Mouse (Mus musculus): ENCODE measurements around the gene Nanog. TPM values are rescaled to one million over a fixed set of nuclear protein-coding genes. Genes with fewer than 3 reads are reported as not detected.
A peak's percentile ranks its signal among the peaks of the same experiment; 100 is the strongest.
"Not testable (repeated sequence)": the region's sequence is repeated elsewhere in the genome, so short reads cannot be mapped to it uniquely, and the experiment has no call there.

The Nanog gene
- polyA plus RNA-seq, 1 experiment from 2014 or later = 0.13 TPM

DNA sequence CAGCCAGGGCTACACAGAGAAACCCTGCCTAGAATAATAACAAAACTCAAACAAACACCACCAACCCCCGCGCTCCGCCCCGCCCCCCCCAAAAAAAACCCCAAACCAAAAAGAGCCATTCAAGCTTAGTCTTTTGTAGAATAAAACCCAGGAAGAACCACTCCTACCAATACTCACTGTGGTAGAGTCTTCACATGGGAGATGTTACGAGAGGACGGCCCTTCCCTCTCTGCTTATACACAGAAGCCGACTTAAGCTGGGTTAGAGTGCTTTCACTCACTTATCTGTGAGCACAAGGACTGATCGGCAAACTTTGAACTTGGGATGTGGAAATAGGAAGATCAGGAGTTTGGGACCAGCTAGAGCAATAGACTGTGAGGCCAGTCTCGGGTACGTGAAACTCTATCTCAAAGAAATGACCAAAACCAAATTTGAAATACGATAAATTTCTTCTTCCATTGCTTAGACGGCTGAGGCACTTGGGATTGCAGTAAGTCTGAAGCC is 900 bp upstream of the Nanog start:
- Histone ChIP-seq H3K9ac (replicated peaks; ENCODE audit: low read length) (no peak overlapping the region), H3K9me3 (replicated peaks; ENCODE audit: control insufficient read depth, low read length) (no peaks in the 10 kb centered on the region), H3K27ac (replicated peaks; ENCODE audit: low read depth, low read length) (no peak overlapping the region), H3K4me1 (ENCODE audit: control insufficient read depth, insufficient read depth, low read length) (no peaks in the 10 kb centered on the region), H3K4me2 (ENCODE audit: low read depth, low read length) (no peak overlapping the region), H3K4me3 (ENCODE audit: low read depth, low read length) (no peak overlapping the region), H3K27me3 (ENCODE audit: control insufficient read depth, insufficient read depth, low read length) (peaks cover 3% of the 10 kb centered on the region; the same call in 1 of the 2 replicates), H3K36me3 (replicated peaks; ENCODE audit: control insufficient read depth, insufficient read depth, low read depth, low read length) (no peaks in the 10 kb centered on the region)
- 67% methylated on average over 12 of the region's 12 CpGs for WGBS
- no peak for ATAC-seq (replicated peaks; ENCODE audit: insufficient number of reproducible peaks, low FRiP score, low TSS enrichment, low read depth)
- DNase-seq (ENCODE audit: low spot score) = no peak

DNA sequence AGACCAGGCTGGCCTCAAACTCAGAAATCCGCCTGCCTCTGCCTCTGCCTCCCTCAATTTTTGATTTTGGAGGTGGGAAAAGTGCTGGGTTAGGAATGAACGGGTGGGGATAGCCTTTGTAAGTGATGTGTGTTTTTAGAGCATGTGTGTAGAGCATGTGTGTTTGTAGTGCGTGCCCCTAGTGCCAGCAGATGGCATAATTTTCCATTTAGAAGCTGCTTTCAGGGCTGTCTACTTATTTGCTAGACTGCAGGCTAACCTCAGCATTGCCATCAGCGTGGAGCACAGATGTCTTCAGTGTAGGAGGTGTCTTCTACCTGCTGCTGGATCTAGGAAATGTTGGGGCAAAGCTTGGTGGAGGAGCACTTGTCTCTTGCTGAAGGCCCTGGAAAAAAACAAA is 1.5 kb downstream of the Nanog start:
- ATAC-seq (replicated peaks; ENCODE audit: insufficient number of reproducible peaks, low FRiP score, low TSS enrichment, low read depth) (no peak), DNase-seq (ENCODE audit: low spot score) (no peak)
- Histone ChIP-seq H3K9me3 (replicated peaks; ENCODE audit: control insufficient read depth, low read length) (no peaks in the 10 kb centered on the region), H3K4me2 (ENCODE audit: low read depth, low read length) (no peak overlapping the region), H3K27ac (replicated peaks; ENCODE audit: low read depth, low read length) (no peak overlapping the region), H3K36me3 (replicated peaks; ENCODE audit: control insufficient read depth, insufficient read depth, low read depth, low read length) (no peaks in the 10 kb centered on the region), H3K4me3 (ENCODE audit: low read depth, low read length) (no peak overlapping the region), H3K9ac (replicated peaks; ENCODE audit: low read length) (no peak overlapping the region), H3K4me1 (ENCODE audit: control insufficient read depth, insufficient read depth, low read length) (no peaks in the 10 kb centered on the region), H3K27me3 (ENCODE audit: control insufficient read depth, insufficient read depth, low read length) (peaks cover 3% of the 10 kb centered on the region; the same call in 1 of the 2 replicates)
- 74% methylated on average over 4 of the region's 4 CpGs for WGBS

DNA sequence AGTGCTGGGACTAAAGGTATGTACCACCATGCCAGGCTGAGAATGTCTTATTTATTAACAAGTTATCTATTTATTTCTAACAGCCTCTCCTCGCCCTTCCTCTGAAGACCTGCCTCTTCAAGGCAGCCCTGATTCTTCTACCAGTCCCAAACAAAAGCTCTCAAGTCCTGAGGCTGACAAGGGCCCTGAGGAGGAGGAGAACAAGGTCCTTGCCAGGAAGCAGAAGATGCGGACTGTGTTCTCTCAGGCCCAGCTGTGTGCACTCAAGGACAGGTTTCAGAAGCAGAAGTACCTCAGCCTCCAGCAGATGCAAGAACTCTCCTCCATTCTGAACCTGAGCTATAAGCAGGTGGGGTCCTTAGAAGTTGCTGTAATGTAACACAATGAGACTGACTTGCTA is 4.2 kb downstream of the Nanog start:
- ATAC-seq (replicated peaks; ENCODE audit: insufficient number of reproducible peaks, low FRiP score, low TSS enrichment, low read depth) (no peak), DNase-seq (ENCODE audit: low spot score) (no peak)
- Histone ChIP-seq H3K9ac (replicated peaks; ENCODE audit: low read length) (no peak overlapping the region), H3K27ac (replicated peaks; ENCODE audit: low read depth, low read length) (no peak overlapping the region), H3K36me3 (replicated peaks; ENCODE audit: control insufficient read depth, insufficient read depth, low read depth, low read length) (no peaks in the 10 kb centered on the region), H3K4me3 (ENCODE audit: low read depth, low read length) (no peak overlapping the region), H3K9me3 (replicated peaks; ENCODE audit: control insufficient read depth, low read length) (no peaks in the 10 kb centered on the region), H3K27me3 (ENCODE audit: control insufficient read depth, insufficient read depth, low read length) (peaks cover 3% of the 10 kb centered on the region; the same call in 1 of the 2 replicates), H3K4me2 (ENCODE audit: low read depth, low read length) (no peak overlapping the region), H3K4me1 (ENCODE audit: control insufficient read depth, insufficient read depth, low read length) (no peaks in the 10 kb centered on the region)
- WGBS = 86% methylated on average over 2 of the region's 2 CpGs

DNA sequence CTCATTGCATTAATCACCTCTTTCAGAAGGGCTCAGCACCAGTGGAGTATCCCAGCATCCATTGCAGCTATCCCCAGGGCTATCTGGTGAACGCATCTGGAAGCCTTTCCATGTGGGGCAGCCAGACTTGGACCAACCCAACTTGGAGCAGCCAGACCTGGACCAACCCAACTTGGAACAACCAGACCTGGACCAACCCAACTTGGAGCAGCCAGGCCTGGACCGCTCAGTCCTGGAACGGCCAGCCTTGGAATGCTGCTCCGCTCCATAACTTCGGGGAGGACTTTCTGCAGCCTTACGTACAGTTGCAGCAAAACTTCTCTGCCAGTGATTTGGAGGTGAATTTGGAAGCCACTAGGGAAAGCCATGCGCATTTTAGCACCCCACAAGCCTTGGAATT is 5.8 kb downstream of the Nanog start:
- H3K27me3 ChIP-seq (ENCODE audit: control insufficient read depth, insufficient read depth, low read length); H3K4me1 ChIP-seq (ENCODE audit: control insufficient read depth, insufficient read depth, low read length); ATAC-seq (replicated peaks; ENCODE audit: insufficient number of reproducible peaks, low FRiP score, low TSS enrichment, low read depth); H3K9ac ChIP-seq (replicated peaks; ENCODE audit: low read length); H3K9me3 ChIP-seq (replicated peaks; ENCODE audit: control insufficient read depth, low read length); DNase-seq (ENCODE audit: low spot score); H3K27ac ChIP-seq (replicated peaks; ENCODE audit: low read depth, low read length); H3K36me3 ChIP-seq (replicated peaks; ENCODE audit: control insufficient read depth, insufficient read depth, low read depth, low read length); H3K4me2 ChIP-seq (ENCODE audit: low read depth, low read length); H3K4me3 ChIP-seq (ENCODE audit: low read depth, low read length): not testable (repeated sequence)
- WGBS = 90% methylated on average over 7 of the region's 7 CpGs

DNA sequence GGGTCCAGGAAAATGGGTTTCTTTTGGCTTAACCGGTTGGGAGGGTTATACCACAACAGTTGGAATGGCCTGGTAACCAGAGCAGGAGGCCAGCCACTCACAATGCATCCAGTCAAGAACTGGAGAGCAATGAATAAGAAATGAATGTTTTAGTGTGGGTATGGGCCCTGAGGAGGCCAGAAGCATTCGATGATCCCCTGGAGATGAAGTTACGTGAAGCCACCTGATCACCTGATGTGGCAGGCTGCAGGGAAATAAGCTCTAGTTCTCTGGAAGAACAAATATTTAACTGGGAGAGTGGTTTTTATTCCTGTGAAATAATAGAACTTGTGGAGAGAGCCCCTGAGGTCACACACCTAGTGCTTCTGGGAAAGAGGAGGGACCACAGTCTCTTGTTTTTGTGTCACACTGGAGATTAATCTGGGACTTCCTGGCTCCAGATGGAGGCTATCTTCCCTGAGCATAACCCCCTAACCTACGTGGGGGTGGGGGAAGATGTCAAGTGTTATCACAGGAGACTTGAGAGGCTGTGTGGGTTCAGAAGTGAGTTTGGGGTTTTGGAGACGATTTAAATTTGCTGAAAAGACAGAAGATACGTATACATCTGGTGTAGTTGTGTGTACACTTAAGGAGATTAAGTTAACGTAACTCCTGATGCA is 7.5 kb downstream of the Nanog start:
- no peak overlapping the region for H3K4me2 ChIP-seq (ENCODE audit: low read depth, low read length)
- DNase-seq (ENCODE audit: low spot score) (no peak), ATAC-seq (replicated peaks; ENCODE audit: insufficient number of reproducible peaks, low FRiP score, low TSS enrichment, low read depth) (no peak)
- H3K27ac ChIP-seq (replicated peaks; ENCODE audit: low read depth, low read length) = no peak overlapping the region
- H3K9me3 ChIP-seq (replicated peaks; ENCODE audit: control insufficient read depth, low read length) = no peaks in the 10 kb centered on the region
- WGBS = 56% methylated on average over 7 of the region's 7 CpGs
- no peaks in the 10 kb centered on the region for H3K4me1 ChIP-seq (ENCODE audit: control insufficient read depth, insufficient read depth, low read length)
- no peaks in the 10 kb centered on the region for H3K36me3 ChIP-seq (replicated peaks; ENCODE audit: control insufficient read depth, insufficient read depth, low read depth, low read length)
- H3K4me3 ChIP-seq (ENCODE audit: low read depth, low read length) = no peak overlapping the region
- H3K9ac ChIP-seq (replicated peaks; ENCODE audit: low read length) = no peak overlapping the region
- no peaks in the 10 kb centered on the region for H3K27me3 ChIP-seq (ENCODE audit: control insufficient read depth, insufficient read depth, low read length)

DNA sequence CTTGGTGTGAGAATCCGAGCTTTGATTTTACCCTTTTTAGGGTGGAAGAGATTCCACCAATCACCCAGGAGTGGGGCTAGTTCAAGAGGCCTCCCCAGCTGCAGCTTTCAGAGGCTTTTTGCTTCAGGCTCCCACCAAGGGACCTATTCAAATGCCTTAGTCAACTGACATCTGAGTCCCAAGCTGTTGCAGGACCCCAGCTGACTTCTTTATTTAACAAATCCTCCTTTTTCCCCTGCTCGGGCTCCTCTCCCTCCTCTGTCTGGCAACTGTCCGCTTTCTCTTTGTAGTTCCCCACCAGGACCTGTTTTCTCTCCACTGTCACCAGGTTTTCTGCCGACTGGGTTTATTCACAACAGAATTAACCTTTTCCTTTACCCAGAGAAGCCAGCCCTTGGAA is 8.6 kb downstream of the Nanog start:
- Histone ChIP-seq H3K27ac (replicated peaks; ENCODE audit: low read depth, low read length) (no peak overlapping the region), H3K9me3 (replicated peaks; ENCODE audit: control insufficient read depth, low read length) (no peaks in the 10 kb centered on the region), H3K4me1 (ENCODE audit: control insufficient read depth, insufficient read depth, low read length) (no peaks in the 10 kb centered on the region), H3K9ac (replicated peaks; ENCODE audit: low read length) (no peak overlapping the region), H3K36me3 (replicated peaks; ENCODE audit: control insufficient read depth, insufficient read depth, low read depth, low read length) (no peaks in the 10 kb centered on the region), H3K4me3 (ENCODE audit: low read depth, low read length) (no peak overlapping the region), H3K4me2 (ENCODE audit: low read depth, low read length) (no peak overlapping the region), H3K27me3 (ENCODE audit: control insufficient read depth, insufficient read depth, low read length) (no peaks in the 10 kb centered on the region)
- 5% methylated on average over 4 of the region's 4 CpGs for WGBS
- ATAC-seq (replicated peaks; ENCODE audit: insufficient number of reproducible peaks, low FRiP score, low TSS enrichment, low read depth) (no peak), DNase-seq (ENCODE audit: low spot score) (peak; percentile 24)

DNA sequence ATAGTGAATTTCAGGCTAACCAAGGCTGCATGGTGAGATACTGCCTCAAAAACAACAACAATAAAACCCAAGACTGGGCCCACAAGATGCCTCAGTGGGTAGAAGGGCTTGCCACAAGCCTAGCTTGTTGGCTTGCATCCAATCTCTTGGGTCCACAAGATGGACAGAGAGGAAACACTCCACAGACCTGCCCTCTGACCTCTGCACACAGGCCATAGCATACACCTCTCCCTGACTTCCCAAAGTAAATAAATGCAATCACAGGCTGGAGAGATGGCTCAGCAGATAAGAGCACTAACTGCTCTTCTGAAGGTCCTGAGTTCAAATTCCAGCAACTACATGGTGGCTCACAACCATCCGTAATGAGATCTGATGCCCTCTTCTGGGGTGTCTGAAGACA is 10.9 kb downstream of the Nanog start:
- H3K4me1 ChIP-seq (ENCODE audit: control insufficient read depth, insufficient read depth, low read length); H3K9ac ChIP-seq (replicated peaks; ENCODE audit: low read length); DNase-seq (ENCODE audit: low spot score); H3K36me3 ChIP-seq (replicated peaks; ENCODE audit: control insufficient read depth, insufficient read depth, low read depth, low read length); H3K4me3 ChIP-seq (ENCODE audit: low read depth, low read length); H3K9me3 ChIP-seq (replicated peaks; ENCODE audit: control insufficient read depth, low read length); H3K27me3 ChIP-seq (ENCODE audit: control insufficient read depth, insufficient read depth, low read length); H3K4me2 ChIP-seq (ENCODE audit: low read depth, low read length); H3K27ac ChIP-seq (replicated peaks; ENCODE audit: low read depth, low read length); ATAC-seq (replicated peaks; ENCODE audit: insufficient number of reproducible peaks, low FRiP score, low TSS enrichment, low read depth): not testable (repeated sequence)
- 88% methylated on average over 1 of the region's 1 CpGs for WGBS

DNA sequence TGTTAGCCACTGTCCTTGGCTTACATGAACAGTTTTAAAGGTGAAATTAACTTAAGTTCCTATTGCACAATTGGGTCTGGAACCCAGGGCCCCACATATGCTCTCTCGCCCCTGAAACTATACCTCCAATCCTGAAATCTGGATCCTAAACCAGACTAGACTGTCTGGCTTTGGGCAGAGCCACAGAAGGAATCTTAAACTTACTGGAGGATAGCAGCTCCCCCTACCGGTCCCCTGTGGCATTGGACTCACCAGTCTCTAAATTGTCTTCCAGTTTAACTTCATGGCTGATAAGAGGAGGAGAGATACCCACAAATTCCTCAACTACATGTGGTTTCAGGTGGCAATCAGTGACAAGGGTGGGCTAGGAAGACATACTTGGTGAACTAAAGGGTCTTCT is 12.7 kb downstream of the Nanog start:
- Histone ChIP-seq H3K27ac (replicated peaks; ENCODE audit: low read depth, low read length) (no peak overlapping the region), H3K9ac (replicated peaks; ENCODE audit: low read length) (no peak overlapping the region), H3K4me1 (ENCODE audit: control insufficient read depth, insufficient read depth, low read length) (no peaks in the 10 kb centered on the region), H3K36me3 (replicated peaks; ENCODE audit: control insufficient read depth, insufficient read depth, low read depth, low read length) (no peaks in the 10 kb centered on the region), H3K4me3 (ENCODE audit: low read depth, low read length) (no peak overlapping the region), H3K4me2 (ENCODE audit: low read depth, low read length) (no peak overlapping the region), H3K9me3 (replicated peaks; ENCODE audit: control insufficient read depth, low read length) (no peaks in the 10 kb centered on the region), H3K27me3 (ENCODE audit: control insufficient read depth, insufficient read depth, low read length) (no peaks in the 10 kb centered on the region)
- DNase-seq (ENCODE audit: low spot score) (peak; percentile 77), ATAC-seq (replicated peaks; ENCODE audit: insufficient number of reproducible peaks, low FRiP score, low TSS enrichment, low read depth) (no peak)
- WGBS = 27% methylated on average over 2 of the region's 2 CpGs

Measured in embryonic facial prominence, embryonic 11.5 days (tissue).